8 mouse cellular contexts compared by ENCODE assay signal in genomic region chr5:123136361-123137043, GRCm38 (mm10). TPM values are rescaled to one million over a fixed set of nuclear protein-coding genes. Genes with fewer than 3 reads are reported as not detected.
DNase-seq lines count a peak whose midpoint lies in the region; ATAC-seq and TF ChIP-seq lines count a peak whose summit lies in the region.

No protein-coding gene starts in this region.

- H3K4me1 ChIP-seq in forebrain, postnatal 0 days (ENCODE audit: insufficient read depth): peaks cover 18% of the 10 kb centered on the region

- H3K27ac ChIP-seq in forebrain, postnatal 0 days (ENCODE audit: low read depth, low read length): peak overlapping the region; percentile 100

- peak overlapping the region; percentile 100 for H3K9ac ChIP-seq in forebrain, postnatal 0 days

- DNase-seq in MN1 (ENCODE audit: low spot score): peak; percentile 66
- DNase-seq in cerebellum, adult 8-10 months: peak; percentile 62
- DNase-seq in forebrain, postnatal 0 days: peak; percentile 87
- peak; percentile 94 for DNase-seq in heart, postnatal 4 days
- peak; percentile 58 to 71 for DNase-seq in layer of hippocampus, postnatal 25 days (ENCODE audit: extremely low spot score in 1 of 2, low spot score in 1 of 2)
- DNase-seq in lung, postnatal 14 days: peak; percentile 95
- DNase-seq in right cerebral cortex, postnatal 10 days (ENCODE audit: low spot score in 2 of 2): peak; percentile 94 to 95
- DNase-seq in urinary bladder, postnatal 4 days (ENCODE audit: low spot score in 2 of 2): peak; percentile 91 to 93

- ATAC-seq in forebrain, postnatal 0 days: peak; percentile 23

- no peak for TF ChIP-seq CTCF in forebrain, postnatal 0 days (IDR thresholded peaks at IDR 0.05; ENCODE audit: low read depth)

- H3K4me3 ChIP-seq in forebrain, postnatal 0 days (ENCODE audit: low read depth, low read length): peak overlapping the region; percentile 85

- no peaks in the 10 kb centered on the region for H3K36me3 ChIP-seq in forebrain, postnatal 0 days (ENCODE audit: insufficient read depth)

- no peaks in the 10 kb centered on the region for H3K27me3 ChIP-seq in forebrain, postnatal 0 days (ENCODE audit: insufficient read depth, low read length)

- H3K4me2 ChIP-seq in forebrain, postnatal 0 days (ENCODE audit: low read depth): peak overlapping the region; percentile 97

- H3K9me3 ChIP-seq in forebrain, postnatal 0 days (ENCODE audit: low read length): no peaks in the 10 kb centered on the region

- under 1% methylated on average over 13 of the region's 13 CpGs for WGBS in forebrain, postnatal 0 days

RNA-seq across cellular contexts. Expression of gene Rhof, which starts 4.0 kb away (rescaled TPM):
- 25.3 and 27.0 TPM in 2 replicates for total RNA-seq in forebrain, postnatal 0 days (2014; rRNA removed)
- polyA plus RNA-seq in forebrain, postnatal 0 days (2015; fragmentation: Nextera tagmentation; extraction: Ambion mirVana): 36.9 and 38.7 TPM in 2 replicates
- total RNA-seq in heart, postnatal 4 days (2021): under 1 TPM; 0.36 to 0.71 TPM
- 10 to 100 TPM; 47.2 to 48.7 TPM for total RNA-seq in layer of hippocampus, postnatal 25 days (2021)

RNA-seq across cellular contexts. Expression of gene Setd1b, which starts 5.5 kb away (rescaled TPM):
- total RNA-seq in forebrain, postnatal 0 days (2014; rRNA removed): 3.9 and 5.6 TPM in 2 replicates
- polyA plus RNA-seq in forebrain, postnatal 0 days (2015; fragmentation: Nextera tagmentation; extraction: Ambion mirVana): 5.1 and 7.6 TPM in 2 replicates
- 10 to 100 TPM; 22.2 to 23.0 TPM for total RNA-seq in heart, postnatal 4 days (2021)
- total RNA-seq in layer of hippocampus, postnatal 25 days (2021): 10 to 100 TPM; 26.1 to 36.5 TPM

RNA-seq across cellular contexts. Expression of gene Psmd9, which starts 32.7 kb away (rescaled TPM):
- 37.4 and 39.5 TPM in 2 replicates for total RNA-seq in forebrain, postnatal 0 days (2014; rRNA removed)
- 72.3 and 79.4 TPM in 2 replicates for polyA plus RNA-seq in forebrain, postnatal 0 days (2015; fragmentation: Nextera tagmentation; extraction: Ambion mirVana)
- total RNA-seq in heart, postnatal 4 days (2021): 10 to 100 TPM; 22.8 to 24.8 TPM
- total RNA-seq in layer of hippocampus, postnatal 25 days (2021): 10 to 100 TPM; 26.1 to 28.4 TPM

RNA-seq across cellular contexts. Expression of gene Hpd, which starts 46.0 kb away (rescaled TPM):
- total RNA-seq in forebrain, postnatal 0 days (2014; rRNA removed): not detected in 2 replicates
- polyA plus RNA-seq in forebrain, postnatal 0 days (2015; fragmentation: Nextera tagmentation; extraction: Ambion mirVana): not detected in 2 replicates
- total RNA-seq in heart, postnatal 4 days (2021): not detected
- not detected for total RNA-seq in layer of hippocampus, postnatal 25 days (2021)

Comparison
In these comparisons a context has a peak if more than half of its experiments do, and no peak if none do; other contexts are left out.
1. Peak in every context shown above with its lines: DNase-seq, ATAC-seq, H3K4me3 ChIP-seq and H3K27ac ChIP-seq.
2. RNA of gene Rhof, which starts 4.0 kb away (total RNA-seq): 47.2 to 48.7 TPM in layer of hippocampus, postnatal 25 days and 25.3 to 27.0 TPM in forebrain, postnatal 0 days; 0.36 to 0.71 TPM in heart, postnatal 4 days; every median in the first group is over 10 times any median in the second.